Mouse (Mus musculus) inflammation-experienced regulatory T-cells, adult 6 months (primary cell): Measurements from ENCODE around the gene Psmd12. TPM values are rescaled to one million over a fixed set of nuclear protein-coding genes. Genes with fewer than 3 reads are reported as not detected.

ENCODE experiments used
- polyA plus RNA-seq, 3 experiments: library from polyadenylated mRNA; unstranded; fragments of 100-300 nt; shearing (Covaris generic); gene quantifications; one replicate each; pipeline ENCODE4 v1.2.1; 2017

The Psmd12 gene
- polyA plus RNA-seq, 3 experiments from 2014 or later = 115 to 161 (median 118) TPM

Other genes starting within 250 kb of the Psmd12 start
- 100 to 1,000 TPM in 2 of 3 experiments, 10 to 100 TPM in 1; 72.1 to 124 (median 106) TPM for gene Pitpnc1, start 8.8 kb upstream of the Psmd12 start, polyA plus RNA-seq
- gene Helz, start 68.4 kb downstream of the Psmd12 start, polyA plus RNA-seq = 10 to 100 TPM; 22.5 to 30.6 (median 22.6) TPM
- gene Cacng1, start 237.0 kb downstream of the Psmd12 start, polyA plus RNA-seq = not detected